Mouse (Mus musculus) heart, postnatal 0 days (tissue): ENCODE data around the gene Pax5.

Source experiments
- CTCF ChIP-seq: IDR thresholded peaks from 2 replicates; pipeline ENCODE4 v1.5.1; 2016; ENCODE audit warnings: antibody characterized with exemption, control low read depth, low read depth
- EP300 ChIP-seq: IDR thresholded peaks from 2 replicates; pipeline ENCODE4 v1.6.1; 2016; ENCODE audit warnings: antibody characterized with exemption, low read depth

DNA sequence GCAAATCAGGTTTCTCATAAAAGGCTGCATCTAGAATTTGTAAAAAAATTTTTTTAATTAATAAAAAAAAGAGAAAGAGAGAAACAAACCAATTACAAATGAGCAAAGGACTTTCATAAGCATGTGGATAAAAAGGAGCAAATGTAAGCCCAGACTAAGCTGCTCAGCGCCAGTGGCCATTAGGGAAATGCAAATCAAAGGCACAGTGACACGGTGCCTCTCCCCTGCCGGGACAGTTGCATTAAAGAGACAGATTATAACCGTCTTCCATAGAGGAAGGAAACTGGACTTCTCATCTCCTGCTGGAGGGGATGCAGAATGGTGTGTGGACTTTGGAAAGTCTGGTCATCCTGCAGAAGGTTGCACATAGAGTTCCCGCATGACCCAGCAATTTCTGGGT lies 133.5 kb downstream of the Pax5 start:
- TF ChIP-seq CTCF (no peak), EP300 (no peak)
